Mouse (Mus musculus) heart, postnatal 0 days (tissue): ENCODE data around the gene Wdhd1. TPM values are rescaled to one million over a fixed set of nuclear protein-coding genes. Genes with fewer than 3 reads are reported as not detected.

Experiments used
- ATAC-seq: fragments of 200-750 bp; cut with Nextera tagmentation; 2 replicates; pipeline ENCODE4 v1.8.0; 2017; ENCODE audit warnings: low read depth, moderate number of reproducible peaks, moderate library complexity; ENCODE audit not compliant: insufficient read depth
- DNase-seq: peaks from one replicate; pipeline ENCODE4 v3.0.0-alpha.2; 2016; ENCODE audit warnings: low spot score
- H3K27ac ChIP-seq: fragments of 300-500 bp; sonication (generic); 2 replicates; pipeline ENCODE4 v1.5.1; 2014; ENCODE audit warnings: low read depth, mild to moderate bottlenecking
- H3K27me3 ChIP-seq: fragments of 300-500 bp; sonication (generic); 2 replicates; pipeline ENCODE4 v1.6.1; 2014; ENCODE audit warnings: low read length, mixed read lengths; ENCODE audit not compliant: control insufficient read depth, insufficient read depth
- H3K36me3 ChIP-seq: fragments of 300-500 bp; sonication (generic); replicated peaks from 2 replicates; pipeline ENCODE4 v1.6.1; 2014; ENCODE audit warnings: low read length, mixed read lengths; ENCODE audit not compliant: control insufficient read depth, insufficient read depth
- H3K4me1 ChIP-seq: fragments of 300-500 bp; sonication (generic); 2 replicates; pipeline ENCODE4 v1.6.1; 2014; ENCODE audit warnings: antibody characterized with exemption; ENCODE audit not compliant: control insufficient read depth, insufficient read depth
- H3K4me2 ChIP-seq: fragments of 300-500 bp; sonication (generic); 2 replicates; pipeline ENCODE4 v1.6.1; 2014; ENCODE audit warnings: low read depth, mild to moderate bottlenecking, low read length, moderate library complexity
- H3K4me3 ChIP-seq: fragments of 300-500 bp; sonication (generic); 2 replicates; pipeline ENCODE4 v1.5.1; 2014; ENCODE audit warnings: low read depth, low read length
- H3K9ac ChIP-seq: fragments of 300-500 bp; sonication (generic); replicated peaks from 2 replicates; pipeline ENCODE4 v1.6.1; 2014; ENCODE audit warnings: low read depth, low read length, mixed read lengths
- H3K9me3 ChIP-seq: fragments of 300-500 bp; sonication (generic); replicated peaks from 2 replicates; pipeline ENCODE4 v1.6.1; 2016; ENCODE audit warnings: low read length; ENCODE audit not compliant: control insufficient read depth
- CTCF ChIP-seq: IDR thresholded peaks from 2 replicates; pipeline ENCODE4 v1.5.1; 2016; ENCODE audit warnings: antibody characterized with exemption, control low read depth, low read depth
- EP300 ChIP-seq: IDR thresholded peaks from 2 replicates; pipeline ENCODE4 v1.6.1; 2016; ENCODE audit warnings: antibody characterized with exemption, low read depth
- WGBS: fragments of 180-500 bp; shearing (Covaris S2); extraction: QIAGEN DNeasy Blood & Tissue Kit; methylation state at CpG from one replicate; pipeline ENCODE4 v1.1.7; 2014; 5-methylcytosine and 5-hydroxymethylcytosine counted together
- polyA plus RNA-seq: library from polyadenylated mRNA; unstranded; fragments of >200 nt; fragmentation: Nextera tagmentation; extraction: Ambion mirVana; gene quantifications from 2 replicates; pipeline ENCODE4 v1.2.1, GENCODE M21; 2015
- total RNA-seq: library from RNA; depleted of rRNA; stranded (reverse); fragments of >200 nt; gene quantifications from 2 replicates; pipeline ENCODE4 v1.2.3, GENCODE M21; 2014; ENCODE audit warnings: low replicate concordance

Gene Wdhd1
- total and polyA plus RNA-seq, 2 experiments from 2014 or later, result 3.9 to 4.5 TPM

- TF ChIP-seq EP300, result no peak
- no peak for TF ChIP-seq CTCF
- H3K4me1 ChIP-seq, result no peaks in the 10 kb centered on the region
- H3K36me3 ChIP-seq, result no peaks in the 10 kb centered on the region
- H3K27me3 ChIP-seq, result no peaks in the 10 kb centered on the region
- no peak overlapping the region for H3K9ac ChIP-seq
- H3K4me3 ChIP-seq, result no peak overlapping the region
- 88% methylated on average over 12 of the region's 12 CpGs for WGBS
- no peak for ATAC-seq
- DNase-seq, result no peak
- no peak overlapping the region for H3K27ac ChIP-seq
- no peak overlapping the region for H3K4me2 ChIP-seq
- no peaks in the 10 kb centered on the region for H3K9me3 ChIP-seq
These were observed 67.8 kb downstream of the Wdhd1 start for GRCm38 (mm10) chr14:47208564-47209493.

- H3K27me3 ChIP-seq, result no peaks in the 10 kb centered on the region
- no peak overlapping the region for H3K27ac ChIP-seq
- H3K4me3 ChIP-seq, result no peak overlapping the region
- H3K9me3 ChIP-seq, result no peaks in the 10 kb centered on the region
- no peaks in the 10 kb centered on the region for H3K4me1 ChIP-seq
- H3K36me3 ChIP-seq, result no peaks in the 10 kb centered on the region
- no peak for ATAC-seq
- DNase-seq, result no peak
- H3K4me2 ChIP-seq, result no peak overlapping the region
- 92% methylated on average over 3 of the region's 3 CpGs for WGBS
- H3K9ac ChIP-seq, result no peak overlapping the region
- no peak for TF ChIP-seq EP300
- TF ChIP-seq CTCF, result no peak
These were observed 70.1 kb downstream of the Wdhd1 start for GRCm38 (mm10) chr14:47206601-47207000.

- no peaks in the 10 kb centered on the region for H3K36me3 ChIP-seq
- ATAC-seq (no peak), DNase-seq (no peak)
- H3K9ac ChIP-seq, result no peak overlapping the region
- no peak overlapping the region for H3K4me2 ChIP-seq
- no peaks in the 10 kb centered on the region for H3K9me3 ChIP-seq
- no peak overlapping the region for H3K4me3 ChIP-seq
- H3K27ac ChIP-seq, result no peak overlapping the region
- TF ChIP-seq EP300, result no peak
- TF ChIP-seq CTCF, result no peak
- WGBS, result 88% methylated on average over 5 of the region's 5 CpGs
- H3K27me3 ChIP-seq, result no peaks in the 10 kb centered on the region
- no peaks in the 10 kb centered on the region for H3K4me1 ChIP-seq
These were observed 71.2 kb downstream of the Wdhd1 start for GRCm38 (mm10) chr14:47205270-47205972.

GRCm38 (mm10) chr14:47197340-47197739, 79.3 kb downstream of the Wdhd1 start:
- TF ChIP-seq CTCF (no peak), EP300 (no peak)
- no peaks in the 10 kb centered on the region for H3K4me1 ChIP-seq
- WGBS, result 96% methylated on average over 3 of the region's 3 CpGs

GRCm38 (mm10) chr14:47196711-47197110, 79.9 kb downstream of the Wdhd1 start:
- WGBS, result 71% methylated on average over 8 of the region's 8 CpGs

More at GRCm38 (mm10) chr14:47197340-47197739, 79.3 kb downstream of the Wdhd1 start:
- DNase-seq, result no peak
- no peak overlapping the region for H3K27ac ChIP-seq
- H3K9ac ChIP-seq, result no peak overlapping the region
- no peaks in the 10 kb centered on the region for H3K27me3 ChIP-seq
- no peaks in the 10 kb centered on the region for H3K9me3 ChIP-seq
- no peak overlapping the region for H3K4me3 ChIP-seq
- no peak for ATAC-seq
- no peaks in the 10 kb centered on the region for H3K36me3 ChIP-seq
- H3K4me2 ChIP-seq, result no peak overlapping the region

More at GRCm38 (mm10) chr14:47196711-47197110, 79.9 kb downstream of the Wdhd1 start:
- H3K27ac ChIP-seq, result no peak overlapping the region
- no peaks in the 10 kb centered on the region for H3K36me3 ChIP-seq
- TF ChIP-seq CTCF, result no peak
- TF ChIP-seq EP300, result no peak
- H3K9ac ChIP-seq, result no peak overlapping the region
- DNase-seq (no peak), ATAC-seq (no peak)
- H3K4me3 ChIP-seq, result no peak overlapping the region
- no peaks in the 10 kb centered on the region for H3K4me1 ChIP-seq
- no peaks in the 10 kb centered on the region for H3K9me3 ChIP-seq
- no peaks in the 10 kb centered on the region for H3K27me3 ChIP-seq
- H3K4me2 ChIP-seq, result no peak overlapping the region
